Mouse (Mus musculus): Measurements from ENCODE around the gene Camta2.

GRCm38 (mm10) chr11:70656456-70656927 lies 31.4 kb downstream of the Camta2 start:
- TF ChIP-seq CTCF (conservative IDR thresholded peaks at IDR 0.05; ENCODE audit: low read length) (no peak), POU5F1 (IDR thresholded peaks at IDR 0.05; ENCODE audit: borderline replicate concordance, low read length) (no peak), NANOG (IDR thresholded peaks at IDR 0.05; ENCODE audit: borderline replicate concordance, low read length) (no peak)

Data from E14TG2a.4 (cell line).